Mouse (Mus musculus) hindbrain, embryonic 15.5 days (tissue): ENCODE results near the gene Pop5. TPM values are rescaled to one million over a fixed set of nuclear protein-coding genes. Genes with fewer than 3 reads are reported as not detected.

Source experiments
- ATAC-seq: fragments of 200-750 bp; cut with Nextera tagmentation; 2 replicates; pipeline ENCODE4 v1.8.0; 2017; ENCODE audit warnings: low read depth, moderate number of reproducible peaks, moderate TSS enrichment; ENCODE audit not compliant: low FRiP score
- H3K27ac ChIP-seq: fragments of 300-500 bp; sonication (generic); replicated peaks from 2 replicates; pipeline ENCODE4 v1.5.1; 2015; ENCODE audit warnings: mild to moderate bottlenecking, inconsistent platforms
- H3K27me3 ChIP-seq: fragments of 300-500 bp; sonication (generic); 2 replicates; pipeline ENCODE4 v1.6.1; 2015; ENCODE audit warnings: control low read depth, inconsistent platforms
- H3K36me3 ChIP-seq: fragments of 300-500 bp; sonication (generic); 2 replicates; pipeline ENCODE4 v1.6.1; 2015; ENCODE audit warnings: control low read depth, inconsistent platforms
- H3K4me1 ChIP-seq: fragments of 300-500 bp; sonication (generic); replicated peaks from 2 replicates; pipeline ENCODE4 v1.6.1; 2015; ENCODE audit warnings: control low read depth, inconsistent platforms
- H3K4me2 ChIP-seq: fragments of 300-500 bp; sonication (generic); 2 replicates; pipeline ENCODE4 v1.6.1; 2015; ENCODE audit warnings: moderate library complexity, mild to moderate bottlenecking, inconsistent platforms
- H3K4me3 ChIP-seq: fragments of 300-500 bp; sonication (generic); 2 replicates; pipeline ENCODE4 v1.5.1; 2015; ENCODE audit warnings: mild to moderate bottlenecking, inconsistent platforms
- H3K9ac ChIP-seq: fragments of 300-500 bp; sonication (generic); 2 replicates; pipeline ENCODE4 v1.6.1; 2015; ENCODE audit warnings: inconsistent platforms
- H3K9me3 ChIP-seq: fragments of 300-500 bp; sonication (generic); 2 replicates; pipeline ENCODE4 v1.6.1; 2016; ENCODE audit warnings: control low read depth, inconsistent platforms
- WGBS: fragments of 180-500 bp; shearing (Covaris S2); methylation state at CpG from one replicate; pipeline ENCODE4 v1.1.7; 2015; 5-methylcytosine and 5-hydroxymethylcytosine counted together
- polyA plus RNA-seq: library from polyadenylated mRNA; unstranded; fragments of >200 nt; fragmentation: Nextera tagmentation; extraction: Ambion mirVana; gene quantifications from 2 replicates; pipeline ENCODE4 v1.2.1, GENCODE M21; 2015

Pop5 gene
- polyA plus RNA-seq, 1 experiment from 2014 or later: 102 TPM

DNA sequence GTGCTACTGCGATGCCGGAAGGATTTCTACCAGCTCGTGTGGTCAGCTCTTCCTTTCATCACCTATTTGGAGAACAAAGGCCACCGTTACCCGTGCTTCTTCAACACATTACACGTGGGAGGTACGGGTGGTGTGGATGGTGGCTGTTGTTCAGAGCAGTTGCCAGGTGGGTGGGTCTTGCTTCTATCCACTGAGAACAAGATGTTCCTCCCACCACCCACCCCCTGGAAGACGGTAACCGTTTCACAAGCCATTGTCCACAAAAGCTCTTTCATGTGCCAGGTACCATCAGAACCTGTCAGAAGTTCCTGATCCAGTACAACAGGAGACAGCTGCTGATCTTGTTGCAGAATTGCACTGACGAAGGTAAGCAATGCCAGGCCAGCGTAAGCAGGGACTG, 4.6 kb downstream of the Pop5 start:
- WGBS: 87% methylated on average over 11 of the region's 11 CpGs
- peaks cover 54% of the 10 kb centered on the region for H3K36me3 ChIP-seq

DNA sequence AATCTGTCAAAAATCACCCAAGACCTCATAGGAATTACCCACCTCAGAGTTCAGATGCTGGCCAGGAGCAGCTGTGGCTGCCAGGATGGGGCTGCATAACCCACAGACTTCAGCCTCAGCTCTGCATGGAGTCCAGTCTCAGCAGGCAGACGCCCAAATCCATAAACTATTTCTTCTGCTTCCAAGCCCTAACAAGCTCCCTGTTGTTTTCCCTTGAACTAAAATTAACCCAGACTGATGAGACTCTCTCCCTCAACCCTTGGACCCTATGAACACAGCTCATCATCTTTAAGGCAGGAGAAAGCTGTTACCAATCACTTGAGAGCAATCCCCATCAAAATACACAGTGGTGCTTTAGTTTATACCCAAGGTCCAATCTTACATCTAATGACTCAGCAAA, 19.8 kb downstream of the Pop5 start:
- Histone ChIP-seq H3K36me3 (peaks cover 63% of the 10 kb centered on the region), H3K9ac (no peak overlapping the region), H3K9me3 (no peaks in the 10 kb centered on the region), H3K4me2 (no peak overlapping the region), H3K4me3 (no peak overlapping the region), H3K27ac (no peak overlapping the region), H3K4me1 (no peaks in the 10 kb centered on the region), H3K27me3 (no peaks in the 10 kb centered on the region)
- WGBS: 62% methylated on average over 1 of the region's 1 CpGs
- ATAC-seq: no peak

More for the DNA sequence above, 4.6 kb downstream of the Pop5 start:
- H3K9ac ChIP-seq: no peak overlapping the region
- H3K4me3 ChIP-seq: no peak overlapping the region
- no peak for ATAC-seq
- H3K4me2 ChIP-seq: no peak overlapping the region
- no peaks in the 10 kb centered on the region for H3K27me3 ChIP-seq
- H3K9me3 ChIP-seq: no peaks in the 10 kb centered on the region
- H3K4me1 ChIP-seq: peaks cover 28% of the 10 kb centered on the region
- no peak overlapping the region for H3K27ac ChIP-seq

DNA sequence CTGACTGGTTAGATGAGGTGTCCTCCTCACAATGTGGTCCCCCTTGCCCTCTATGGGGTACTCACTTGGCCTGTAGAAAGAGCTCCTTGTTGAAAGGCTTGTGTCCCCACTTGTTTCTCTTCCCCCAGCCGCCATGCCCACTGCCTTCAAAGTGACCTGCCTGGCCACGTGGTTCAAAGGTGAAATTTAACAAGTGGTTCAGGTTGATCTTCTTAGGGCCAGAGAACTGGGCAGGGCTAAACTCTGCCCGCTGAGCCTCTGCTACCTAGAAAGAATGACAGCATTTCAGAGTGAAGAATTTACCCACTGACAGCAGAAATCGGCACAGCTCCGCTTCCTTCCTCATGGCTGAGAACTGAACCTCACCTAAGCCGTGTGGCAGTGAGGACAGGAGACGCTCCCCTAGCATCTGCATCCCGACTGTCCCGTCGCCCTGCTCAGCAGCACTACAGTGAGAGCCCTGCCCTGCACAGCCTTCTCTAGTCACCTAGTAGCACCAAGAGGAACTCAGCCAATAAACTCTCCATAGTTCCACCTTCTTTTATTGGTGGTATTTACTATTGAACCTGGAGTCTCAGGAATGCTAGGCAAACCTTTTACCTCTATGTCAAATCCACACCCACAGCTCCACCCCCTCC, 21.4 kb downstream of the Pop5 start:
- Histone ChIP-seq H3K4me1 (no peaks in the 10 kb centered on the region), H3K36me3 (peaks cover 51% of the 10 kb centered on the region), H3K27me3 (no peaks in the 10 kb centered on the region), H3K4me2 (no peak overlapping the region), H3K4me3 (no peak overlapping the region), H3K9ac (no peak overlapping the region), H3K27ac (no peak overlapping the region), H3K9me3 (no peaks in the 10 kb centered on the region)
- 92% methylated on average over 10 of the region's 10 CpGs for WGBS
- ATAC-seq: no peak

DNA sequence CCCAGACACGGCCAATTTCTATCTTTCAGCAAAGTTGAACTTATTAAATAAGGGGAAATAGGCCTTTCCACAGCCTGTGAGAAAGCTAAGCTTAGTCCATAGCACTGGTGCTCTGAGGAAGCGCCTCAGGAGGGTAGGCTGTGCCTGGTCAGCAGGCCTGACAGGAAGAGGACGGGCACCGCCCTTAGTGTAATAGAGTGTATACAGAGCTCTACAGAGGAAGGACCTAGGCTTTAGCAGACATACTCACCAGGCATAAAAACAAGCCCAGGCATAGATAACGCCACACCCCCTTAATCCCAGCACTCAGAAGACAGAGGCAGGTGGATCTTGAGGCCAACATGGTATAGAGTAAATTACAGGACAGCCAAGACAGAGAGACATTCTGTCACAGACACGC, 24.7 kb downstream of the Pop5 start:
- no peak overlapping the region for H3K4me2 ChIP-seq
- peaks cover 46% of the 10 kb centered on the region for H3K36me3 ChIP-seq
- 92% methylated on average over 6 of the region's 6 CpGs for WGBS

DNA sequence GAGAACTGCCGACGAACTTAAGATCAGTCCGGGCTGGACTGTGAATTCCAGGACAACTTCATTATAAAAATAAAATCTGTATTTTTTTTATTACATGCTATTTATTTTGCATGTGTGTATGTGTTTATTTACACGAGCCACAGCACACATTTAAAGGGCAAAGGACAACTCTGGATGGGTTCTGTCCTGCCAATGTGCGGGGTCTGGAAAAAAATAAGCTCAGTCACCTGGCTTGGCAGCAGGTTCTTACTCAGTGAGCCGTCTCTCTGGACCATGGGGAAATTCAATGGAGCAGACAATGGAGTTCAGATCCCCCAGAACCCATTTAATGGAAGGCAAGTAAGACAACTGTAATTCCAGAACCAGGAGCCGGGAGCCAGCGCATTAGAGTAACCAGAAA, 25.5 kb downstream of the Pop5 start:
- Histone ChIP-seq H3K27me3 (no peaks in the 10 kb centered on the region), H3K4me2 (no peak overlapping the region), H3K9me3 (no peaks in the 10 kb centered on the region), H3K4me1 (0 out of 2 replicates have a peak, but pooled peaks cover 4% of the 10 kb centered on the region), H3K27ac (no peak overlapping the region), H3K36me3 (peaks cover 38% of the 10 kb centered on the region), H3K9ac (no peak overlapping the region), H3K4me3 (no peak overlapping the region)
- WGBS: 85% methylated on average over 8 of the region's 8 CpGs
- no peak for ATAC-seq

More for the DNA sequence above, 24.7 kb downstream of the Pop5 start:
- no peaks in the 10 kb centered on the region for H3K4me1 ChIP-seq
- H3K9ac ChIP-seq: no peak overlapping the region
- H3K9me3 ChIP-seq: no peaks in the 10 kb centered on the region
- H3K27ac ChIP-seq: no peak overlapping the region
- no peak overlapping the region for H3K4me3 ChIP-seq
- no peaks in the 10 kb centered on the region for H3K27me3 ChIP-seq
- no peak for ATAC-seq

DNA sequence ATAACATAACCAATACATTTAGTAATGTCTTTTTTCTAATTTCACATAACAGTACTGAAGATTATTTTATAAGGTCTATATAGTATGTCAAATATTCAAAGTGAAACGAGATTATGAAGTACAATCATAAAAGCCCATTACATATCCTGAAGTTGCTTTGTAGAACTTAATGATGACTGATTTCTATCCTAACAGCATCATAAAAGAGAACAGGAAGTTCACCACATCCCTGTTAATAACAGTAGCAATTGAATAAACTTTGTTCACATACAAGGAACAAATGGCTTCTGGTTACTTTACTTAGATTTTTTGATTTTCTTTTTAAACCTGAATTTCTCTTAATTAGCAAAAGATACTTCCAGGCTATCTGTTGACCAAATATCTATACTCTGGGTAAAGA, 26.2 kb downstream of the Pop5 start:
- Histone ChIP-seq H3K27me3 (no peaks in the 10 kb centered on the region), H3K36me3 (peaks cover 30% of the 10 kb centered on the region), H3K9ac (no peak overlapping the region), H3K9me3 (no peaks in the 10 kb centered on the region), H3K4me3 (no peak overlapping the region), H3K4me1 (peaks cover 8% of the 10 kb centered on the region; the same call in 1 of the 2 replicates), H3K4me2 (no peak overlapping the region), H3K27ac (no peak overlapping the region)
- 94% methylated on average over 1 of the region's 1 CpGs for WGBS
- no peak for ATAC-seq

DNA sequence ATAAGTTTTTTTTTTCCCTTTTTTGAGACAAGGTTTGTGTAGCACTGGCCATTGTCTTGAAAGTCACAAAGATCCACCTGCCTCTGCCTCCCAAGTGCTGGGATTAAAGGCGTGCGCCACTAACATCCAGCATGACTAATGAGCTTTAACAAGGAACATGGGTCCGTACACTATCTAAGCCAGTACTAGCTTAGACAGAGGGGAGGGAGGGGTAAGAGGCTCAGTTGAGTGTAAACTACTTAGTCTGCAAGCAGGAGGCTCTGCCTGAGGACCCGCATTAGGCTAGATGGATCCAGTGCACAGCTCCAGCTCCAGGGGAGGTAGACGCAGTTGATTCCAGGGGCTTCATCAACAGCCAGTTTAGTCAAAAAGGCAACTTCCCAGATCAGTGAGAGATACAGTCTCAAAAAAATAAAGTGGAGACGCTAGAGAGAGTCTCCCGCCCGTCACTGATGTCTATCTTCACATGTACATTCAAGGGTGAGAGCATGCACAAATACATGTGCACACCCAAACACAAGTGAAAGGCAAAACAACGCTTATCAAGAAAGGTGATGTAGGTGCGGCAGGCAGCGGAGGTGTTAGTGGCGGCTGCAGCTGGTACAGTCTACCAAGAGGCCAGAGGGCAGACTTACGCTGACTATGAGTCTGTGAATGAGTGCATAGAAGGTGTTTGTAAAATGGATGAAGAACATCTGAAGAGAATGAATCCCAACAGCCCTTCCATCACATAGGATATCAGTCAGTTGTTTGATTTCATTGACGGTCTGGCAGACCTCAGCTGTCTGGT, 27.1 kb downstream of the Pop5 start:
- Histone ChIP-seq H3K4me3 (no peak overlapping the region), H3K27me3 (no peaks in the 10 kb centered on the region), H3K9me3 (no peaks in the 10 kb centered on the region), H3K4me1 (peaks cover 12% of the 10 kb centered on the region; the same call in 1 of the 2 replicates), H3K27ac (no peak overlapping the region), H3K36me3 (peaks cover 22% of the 10 kb centered on the region), H3K4me2 (no peak overlapping the region), H3K9ac (no peak overlapping the region)
- WGBS: 85% methylated on average over 14 of the region's 14 CpGs
- no peak for ATAC-seq

DNA sequence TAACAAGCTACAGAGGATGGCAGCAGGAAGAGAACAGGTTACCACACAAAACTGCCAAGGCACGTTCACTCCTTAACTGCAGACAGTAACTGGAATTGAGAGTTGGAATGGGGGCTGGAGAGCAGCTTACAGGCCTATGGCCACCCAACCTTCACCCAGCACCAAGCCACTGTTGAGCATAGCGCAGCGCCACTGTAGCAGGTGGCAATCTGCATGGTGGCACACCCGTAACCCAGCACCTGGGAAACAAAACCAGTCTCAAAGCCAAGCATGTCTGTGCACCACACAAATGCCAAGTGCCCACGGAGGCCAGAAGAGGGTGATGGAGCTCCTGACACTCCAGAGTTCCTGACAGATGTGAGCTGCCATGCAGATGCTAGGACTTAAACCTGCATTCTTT, 30.7 kb downstream of the Pop5 start:
- H3K36me3 ChIP-seq: no peaks in the 10 kb centered on the region
- H3K9me3 ChIP-seq: no peaks in the 10 kb centered on the region
- H3K27ac ChIP-seq: no peak overlapping the region
- H3K27me3 ChIP-seq: no peaks in the 10 kb centered on the region
- ATAC-seq: no peak
- H3K4me2 ChIP-seq: no peak overlapping the region
- H3K9ac ChIP-seq: no peak overlapping the region
- WGBS: 95% methylated on average over 5 of the region's 5 CpGs
- H3K4me3 ChIP-seq: no peak overlapping the region
- H3K4me1 ChIP-seq: peaks cover 42% of the 10 kb centered on the region

DNA sequence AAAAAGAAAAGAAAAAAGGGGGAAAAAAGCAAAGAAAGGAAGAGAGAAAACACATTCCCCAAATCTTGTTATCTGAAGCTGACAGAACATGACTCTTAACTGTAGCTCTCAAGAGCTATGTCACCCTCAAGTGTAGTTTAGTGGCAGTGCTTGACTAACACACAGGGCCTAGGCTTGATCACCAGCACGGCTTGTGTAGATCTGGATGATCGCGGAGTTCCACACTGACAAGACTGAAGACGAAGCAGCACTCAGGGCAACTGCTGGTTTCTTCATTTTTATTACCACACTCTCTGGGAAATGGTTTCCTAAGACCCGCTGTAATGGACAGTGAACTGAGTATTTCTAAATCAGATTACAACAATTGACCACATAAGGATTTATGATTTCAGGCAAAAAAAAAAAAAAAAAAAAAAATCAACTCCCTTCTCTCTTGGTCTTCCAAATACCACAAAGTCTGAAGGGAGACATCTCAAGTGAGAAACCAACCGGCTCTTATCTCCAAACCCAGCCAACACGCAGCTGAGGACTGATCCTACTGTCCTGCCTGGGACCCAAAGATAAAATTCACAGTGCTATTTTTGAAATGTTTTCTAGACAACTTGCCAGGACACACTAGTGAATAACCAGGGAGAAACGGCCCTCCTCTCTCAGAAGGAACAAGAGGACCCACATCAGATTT, 31.3 kb downstream of the Pop5 start:
- no peak overlapping the region for H3K27ac ChIP-seq
- H3K36me3 ChIP-seq: no peaks in the 10 kb centered on the region
- H3K4me2 ChIP-seq: no peak overlapping the region
- H3K9me3 ChIP-seq: no peaks in the 10 kb centered on the region
- no peak overlapping the region for H3K4me3 ChIP-seq
- peaks cover 42% of the 10 kb centered on the region for H3K4me1 ChIP-seq
- no peaks in the 10 kb centered on the region for H3K27me3 ChIP-seq
- H3K9ac ChIP-seq: no peak overlapping the region
- WGBS: 87% methylated on average over 8 of the region's 8 CpGs
- ATAC-seq: no peak

DNA sequence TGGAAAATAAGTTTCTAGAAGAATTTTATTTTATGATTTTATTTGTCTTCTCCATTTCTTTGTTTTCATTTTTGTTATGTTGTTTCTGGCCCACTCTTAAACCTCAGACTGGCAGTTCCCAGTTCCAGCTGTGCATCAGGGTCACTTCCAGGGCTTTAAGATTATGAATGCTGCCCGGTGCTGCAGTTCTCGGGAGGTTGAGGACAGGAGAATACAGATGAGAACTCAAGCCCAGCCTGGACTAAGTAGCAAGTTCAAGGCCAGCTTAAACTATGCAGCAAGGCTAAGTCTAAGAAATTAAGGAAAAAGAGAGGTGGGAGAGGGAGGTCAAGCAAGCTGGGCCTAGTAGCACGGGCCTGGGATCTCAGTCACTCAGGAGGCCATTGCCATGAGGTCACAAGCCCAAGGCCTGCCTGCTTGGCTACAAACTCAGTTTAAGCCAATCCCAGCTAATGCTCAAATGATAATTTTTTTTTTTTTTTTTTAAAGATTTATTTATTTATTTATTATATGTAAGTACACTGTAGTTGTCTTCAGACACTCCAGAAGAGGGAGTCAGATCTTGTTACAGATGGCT, 31.9 kb downstream of the Pop5 start:
- no peak overlapping the region for H3K4me3 ChIP-seq
- 74% methylated on average over 3 of the region's 3 CpGs for whole genome bisulfite sequencing
- H3K9me3 ChIP-seq: no peaks in the 10 kb centered on the region
- H3K4me1 ChIP-seq: peaks cover 42% of the 10 kb centered on the region
- no peak overlapping the region for H3K9ac ChIP-seq
- no peaks in the 10 kb centered on the region for H3K27me3 ChIP-seq
- H3K36me3 ChIP-seq: no peaks in the 10 kb centered on the region
- no peak overlapping the region for H3K4me2 ChIP-seq
- no peak overlapping the region for H3K27ac ChIP-seq
- ATAC-seq: no peak

DNA sequence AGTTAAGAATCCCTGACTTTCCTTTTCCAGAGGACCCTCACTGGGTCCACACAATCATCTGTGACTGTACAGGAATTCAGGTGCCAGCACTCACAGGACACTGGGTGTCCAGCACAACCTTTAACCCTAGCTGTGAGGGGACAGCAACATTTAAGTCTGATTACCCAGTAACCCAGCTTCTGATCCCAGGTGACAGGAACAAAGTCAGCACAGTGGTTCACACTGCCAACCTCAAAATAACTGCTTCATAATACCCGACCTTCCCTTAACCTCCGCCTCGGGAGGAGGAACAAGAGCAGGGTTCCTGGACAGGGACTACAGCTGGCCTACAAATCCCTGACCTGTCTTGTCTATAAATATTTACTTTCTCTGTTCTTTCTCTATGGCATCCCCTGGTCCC, 32.6 kb downstream of the Pop5 start:
- WGBS: 64% methylated on average over 3 of the region's 3 CpGs
- Histone ChIP-seq H3K9me3 (no peaks in the 10 kb centered on the region), H3K9ac (no peak overlapping the region), H3K4me2 (no peak overlapping the region), H3K4me3 (no peak overlapping the region), H3K36me3 (no peaks in the 10 kb centered on the region), H3K4me1 (peaks cover 45% of the 10 kb centered on the region), H3K27me3 (no peaks in the 10 kb centered on the region), H3K27ac (no peak overlapping the region)
- no peak for ATAC-seq

DNA sequence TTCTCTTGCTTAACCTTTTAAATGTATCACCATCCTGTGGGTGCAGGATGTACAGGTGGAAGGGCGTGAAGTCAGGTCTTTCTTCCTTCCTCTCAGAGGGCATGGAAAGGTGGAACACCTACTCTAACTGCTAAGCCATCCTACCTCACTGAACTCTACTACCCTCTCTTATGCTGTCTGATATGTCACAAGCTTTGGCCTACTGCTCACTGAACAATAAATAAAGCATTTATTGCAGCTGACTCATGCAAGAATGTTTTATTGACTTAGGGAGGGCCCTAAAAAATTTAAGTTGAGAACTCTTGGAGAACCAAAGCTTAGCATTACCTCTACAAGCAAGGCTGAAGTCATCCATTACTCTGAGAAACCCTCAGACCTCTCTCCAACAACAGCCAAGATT, 34.3 kb downstream of the Pop5 start:
- H3K27me3 ChIP-seq: no peaks in the 10 kb centered on the region
- no peaks in the 10 kb centered on the region for H3K36me3 ChIP-seq
- H3K9me3 ChIP-seq: no peaks in the 10 kb centered on the region
- peaks cover 51% of the 10 kb centered on the region for H3K4me1 ChIP-seq
- ATAC-seq: no peak
- H3K9ac ChIP-seq: no peak overlapping the region
- no peak overlapping the region for H3K27ac ChIP-seq
- H3K4me3 ChIP-seq: peak overlapping the region; percentile 83; the same call in 1 of the 2 replicates
- 100% methylated on average over 1 of the region's 1 CpGs for WGBS
- peak overlapping the region; percentile 66 for H3K4me2 ChIP-seq
